Mouse (Mus musculus) frontal cortex, postnatal 36 days (tissue): ENCODE measurements around the gene Orm2.

Experiments used
- DNase-seq, 2 experiments: peaks; one replicate each; pipeline ENCODE4 v3.0.0; 2022; ENCODE audit warnings: low spot score in 2 of 2

The Orm2 gene

DNA sequence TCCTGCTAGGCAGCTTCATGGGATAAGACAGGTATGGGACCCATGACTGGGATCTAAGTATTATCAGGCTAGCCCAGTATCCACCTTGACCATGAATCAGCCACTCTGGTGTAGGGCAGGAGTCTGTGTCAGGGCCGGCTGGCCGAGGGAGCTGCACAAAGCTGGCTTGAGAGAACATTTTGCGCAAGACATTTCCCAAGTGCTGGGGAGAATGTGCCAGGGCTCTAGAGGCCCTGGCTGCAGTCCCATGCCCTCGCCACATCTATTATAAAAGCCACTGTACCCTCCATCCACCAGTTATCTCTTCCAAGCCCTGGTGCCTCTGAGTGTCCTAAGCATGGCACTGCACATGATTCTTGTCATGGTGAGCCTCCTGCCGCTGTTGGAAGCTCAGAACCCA lies at the start of gene Orm2:
Gene Orm2 (plus strand): TSS at position 300 of the 400 bp plus-strand sequence.
- no peak for DNase-seq

DNA sequence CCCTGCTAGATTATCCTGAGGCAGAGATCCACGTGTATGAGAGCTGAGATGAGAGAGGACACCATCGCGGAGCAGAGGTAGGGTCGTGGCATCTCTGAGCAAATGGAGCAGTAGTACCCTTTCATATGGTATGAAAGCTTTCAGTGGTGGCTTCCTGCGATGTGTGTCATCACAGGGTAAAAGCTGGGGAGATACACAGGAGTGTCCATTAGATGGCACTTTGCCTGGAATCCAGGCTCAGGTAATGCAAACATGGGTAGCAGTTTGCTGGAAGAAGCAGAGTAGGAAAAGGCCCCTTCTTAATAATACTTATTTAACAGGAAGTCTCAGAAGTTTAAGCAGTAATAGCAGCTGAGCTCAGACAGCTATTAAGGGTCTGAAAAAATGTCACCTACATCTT lies 48.2 kb upstream of the Orm2 start:
- no peak for DNase-seq

DNA sequence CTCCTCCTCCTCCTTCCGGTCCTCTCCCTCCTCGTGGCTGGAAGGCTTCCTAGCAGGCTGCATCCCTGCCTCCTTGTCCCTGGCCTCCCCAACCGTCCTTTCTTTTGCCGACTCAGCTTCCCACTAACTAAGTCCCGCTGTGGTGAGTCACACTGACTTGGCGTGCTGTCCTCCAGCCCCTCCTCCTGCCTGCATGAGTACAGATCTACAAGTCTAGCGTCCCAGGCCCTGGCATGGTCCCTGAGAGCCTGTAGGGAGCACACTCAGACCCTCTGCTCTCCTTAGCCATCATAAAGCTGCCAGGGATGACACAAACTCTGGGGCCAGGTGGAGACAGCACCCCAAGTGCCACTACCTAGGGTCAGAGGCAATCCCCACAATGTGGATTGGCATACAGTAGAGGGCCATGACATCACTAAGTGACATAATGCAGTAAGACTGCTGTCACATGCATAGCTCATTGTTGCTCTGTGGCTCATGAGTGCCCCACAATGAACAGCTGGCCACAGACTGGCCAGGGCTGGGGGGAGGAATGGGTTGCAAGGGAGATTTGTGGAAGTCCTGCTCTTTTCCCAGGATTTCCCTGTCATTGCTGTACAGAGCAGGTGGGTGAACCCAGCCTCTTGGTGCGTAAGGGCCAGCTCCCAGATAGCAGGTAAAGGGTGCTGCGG lies 46.0 kb upstream of the Orm2 start:
- peak; percentile 26 to 30 for DNase-seq

DNA sequence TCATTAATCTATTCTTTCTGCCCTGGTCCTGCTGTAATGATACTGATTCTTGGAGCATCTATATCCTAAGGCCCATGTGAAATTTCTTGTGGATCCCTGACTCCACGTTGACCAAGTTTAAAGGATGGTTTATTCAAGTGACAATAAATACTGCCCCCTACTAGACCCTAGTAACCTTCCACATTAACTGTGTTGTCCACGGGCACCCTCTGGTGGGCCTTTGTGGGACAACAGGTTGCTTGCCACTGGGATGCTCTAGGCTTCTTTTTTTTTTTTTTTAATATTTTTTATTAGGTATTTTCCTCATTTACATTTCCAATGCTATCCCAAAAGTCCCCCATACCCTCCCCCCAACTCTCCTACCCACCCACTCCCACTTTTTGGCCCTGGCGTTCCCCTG lies 42.7 kb upstream of the Orm2 start:
- peak; percentile 33 to 53 for DNase-seq

DNA sequence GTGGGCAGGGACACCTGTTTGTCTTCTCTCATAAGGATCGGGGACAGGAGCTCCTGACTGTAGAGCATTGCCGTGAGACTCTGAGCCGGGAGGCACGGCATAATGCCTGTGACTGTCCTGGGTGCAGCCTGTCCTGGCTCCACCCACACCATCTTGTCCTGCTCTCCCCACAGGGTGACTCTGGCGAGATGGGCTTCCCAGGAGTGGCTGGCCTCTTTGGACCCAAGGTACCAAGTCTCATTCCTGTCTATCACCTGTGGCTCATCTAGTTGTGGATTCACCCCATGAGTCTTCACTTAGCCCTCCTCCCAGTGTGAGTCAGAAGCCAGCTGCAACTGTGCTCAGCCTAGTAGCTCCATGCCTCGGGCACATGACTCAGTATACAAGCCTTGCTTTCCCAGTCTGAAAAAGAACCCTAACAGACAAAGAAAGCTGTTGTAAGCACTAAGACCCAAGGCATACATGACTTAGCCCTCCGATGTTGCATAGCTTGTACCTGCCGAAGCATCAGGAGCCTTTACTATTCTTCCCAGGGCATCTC lies 38.9 kb upstream of the Orm2 start:
- peak in 1 of 2 experiments; percentile 9 for DNase-seq

DNA sequence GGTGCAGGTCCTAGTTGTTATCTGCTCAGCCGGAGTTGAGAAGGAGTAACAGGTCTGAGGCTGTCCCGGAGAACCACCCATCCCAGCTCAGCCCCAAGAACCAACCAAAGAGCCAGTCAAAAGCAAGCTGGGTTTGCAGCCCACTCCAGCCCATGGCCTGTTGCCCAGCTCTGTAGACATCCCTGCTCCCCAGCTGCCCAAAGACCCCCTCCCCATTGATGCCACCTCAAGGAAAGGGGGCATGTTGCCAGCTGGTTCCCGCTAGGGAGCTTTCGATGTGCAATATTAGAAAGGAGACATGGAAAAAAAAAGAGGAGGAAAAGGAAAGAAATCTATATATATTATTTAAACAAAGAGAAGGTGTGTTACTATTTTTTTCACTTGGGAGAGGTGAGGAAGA lies 28.8 kb upstream of the Orm2 start:
- no peak for DNase-seq

DNA sequence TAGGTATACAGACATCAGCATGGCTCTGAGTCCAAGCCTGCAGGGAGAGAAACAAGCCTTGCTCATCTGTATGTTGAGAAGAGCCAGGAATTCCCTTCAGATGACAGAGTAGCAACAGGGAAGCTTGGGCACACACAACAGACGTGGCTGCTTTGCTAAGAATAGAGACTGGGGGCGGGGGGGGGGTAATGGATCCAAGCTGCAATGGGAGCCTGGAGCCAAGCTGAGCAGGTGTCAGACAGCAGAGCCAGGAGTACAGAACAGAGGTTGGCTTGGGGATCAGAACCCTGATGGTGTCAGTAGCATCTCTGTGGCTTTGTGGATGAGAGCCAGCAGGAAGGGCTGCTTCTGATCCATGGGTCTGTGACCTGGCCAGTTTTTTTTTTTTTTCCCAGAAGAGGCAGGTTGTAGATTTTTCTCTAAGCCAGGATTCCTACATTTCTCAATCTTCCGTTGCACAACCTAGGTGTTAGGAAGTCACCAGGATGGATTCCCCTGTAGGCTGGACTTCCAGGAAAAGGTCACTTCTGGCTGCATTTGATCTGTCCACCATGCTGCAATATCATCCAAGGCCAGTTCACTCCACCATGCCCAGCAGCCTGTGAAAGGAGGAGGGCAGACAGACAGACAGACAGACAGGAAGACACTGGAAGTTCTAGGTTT lies 23.7 kb upstream of the Orm2 start:
- DNase-seq, result no peak

DNA sequence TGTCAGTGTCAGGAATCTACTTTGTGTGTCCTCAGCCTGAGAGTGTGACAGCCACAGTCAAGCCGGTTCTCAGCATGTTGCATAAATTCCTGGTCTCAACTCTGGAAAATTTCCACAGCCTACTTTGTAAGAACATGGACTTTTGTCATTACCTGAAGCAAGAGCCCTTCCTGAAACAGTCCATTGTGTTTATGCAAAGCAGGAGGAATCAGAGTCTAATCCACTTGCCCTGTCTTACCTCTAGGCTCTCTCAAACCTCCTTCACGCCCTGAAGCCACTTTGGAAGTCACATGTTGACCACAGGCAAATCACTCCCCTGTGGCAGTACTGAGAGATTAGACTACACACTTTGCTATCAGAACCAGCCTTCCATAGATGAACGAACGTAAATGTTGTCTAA lies 19.8 kb upstream of the Orm2 start:
- no peak for DNase-seq

DNA sequence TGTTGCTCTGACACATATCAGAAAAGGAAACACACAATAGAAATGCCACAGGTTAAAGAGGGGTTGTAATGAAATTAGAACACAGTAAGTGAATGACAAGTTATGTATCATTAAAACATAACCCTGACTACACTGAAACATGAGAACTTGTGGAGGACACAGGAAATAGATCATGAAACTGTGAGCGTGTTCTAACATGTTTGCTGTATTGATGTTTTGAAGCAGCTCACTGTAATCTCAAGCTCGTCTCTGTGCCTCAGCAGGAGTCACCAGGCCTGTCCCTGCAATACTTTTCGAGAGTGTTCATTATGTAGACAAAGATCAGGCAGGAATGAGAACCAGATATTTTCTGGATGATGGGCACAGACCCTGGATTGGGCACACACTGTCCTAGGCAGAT lies 18.6 kb upstream of the Orm2 start:
- no peak for DNase-seq

DNA sequence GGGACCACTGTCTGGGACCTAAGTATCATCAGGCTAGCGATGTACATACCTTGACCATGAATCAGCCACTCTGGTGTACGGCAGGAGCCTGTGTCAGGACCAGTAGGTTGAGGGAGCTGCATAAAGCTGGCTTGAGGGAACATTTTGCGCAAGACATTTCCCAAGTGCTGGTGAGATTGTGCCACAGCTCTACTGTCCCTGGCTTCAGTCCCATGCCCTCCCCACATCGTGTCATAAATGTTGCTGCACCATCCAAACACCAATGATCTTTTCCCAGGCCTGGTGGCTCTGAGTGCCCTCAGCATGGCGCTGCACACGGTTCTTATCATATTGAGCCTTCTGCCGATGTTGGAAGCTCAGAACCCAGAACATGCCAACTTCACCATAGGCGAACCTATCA lies 18.0 kb upstream of the Orm2 start, which contains the start of gene Orm1:
Gene Orm1 (plus strand): TSS at position 266 of the 400 bp plus-strand sequence.
- no peak for DNase-seq

DNA sequence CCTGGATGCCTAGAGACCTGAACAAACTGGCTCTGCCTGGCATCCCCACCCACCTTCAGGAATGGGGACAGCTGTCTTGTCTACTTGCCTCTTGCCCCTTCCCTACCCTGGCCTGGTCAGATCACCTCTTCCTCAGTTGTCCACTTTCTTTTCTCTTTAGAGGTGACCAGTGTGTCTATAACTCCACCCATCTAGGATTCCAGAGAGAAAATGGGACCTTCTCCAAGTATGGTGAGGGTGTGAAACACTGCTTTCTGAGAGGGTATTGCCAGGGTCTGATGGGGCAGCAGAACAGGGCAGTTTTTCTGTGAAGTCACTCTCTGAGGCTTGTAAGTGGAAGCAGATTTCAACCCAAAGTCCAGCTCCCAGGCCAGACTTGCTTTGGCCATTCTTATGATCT lies 17.0 kb upstream of the Orm2 start:
- DNase-seq, result no peak

DNA sequence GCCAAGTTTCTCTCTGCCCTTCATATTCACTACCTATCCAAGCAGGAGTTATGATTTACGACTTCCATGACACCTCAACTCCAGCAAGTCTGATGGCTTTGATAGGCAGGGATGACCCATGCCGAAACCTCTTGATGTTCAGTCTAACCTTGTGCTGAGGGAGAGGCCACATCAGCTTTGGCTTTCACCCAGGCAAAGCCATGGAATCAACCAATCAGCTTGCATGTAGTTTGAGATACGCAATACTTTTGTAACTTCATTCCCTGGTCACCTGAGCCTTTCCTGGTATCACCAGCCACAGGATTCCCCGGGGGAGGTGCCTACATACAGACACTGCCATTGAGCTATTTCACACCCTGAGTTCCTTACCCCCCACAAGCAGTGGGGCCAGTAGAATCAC lies 15.6 kb upstream of the Orm2 start:
- DNase-seq, result no peak

DNA sequence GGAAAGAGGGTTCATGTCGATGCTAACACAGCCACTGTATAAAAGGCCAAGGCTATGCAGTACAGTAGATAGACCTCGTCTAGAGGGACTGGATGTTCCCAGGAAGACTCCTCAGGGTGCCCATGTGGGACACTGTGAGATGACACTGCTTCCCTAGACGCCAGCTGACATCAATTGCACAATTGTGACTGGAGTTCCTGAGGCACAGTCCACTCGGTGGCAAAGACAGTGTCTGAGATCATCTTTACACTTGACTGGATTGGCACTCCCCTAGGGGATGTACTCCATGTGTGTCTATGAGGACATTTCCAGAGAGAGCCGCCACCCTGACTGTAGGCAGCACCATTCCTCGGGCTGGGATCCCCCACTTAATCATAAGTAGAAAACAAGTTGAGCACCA lies 13.7 kb upstream of the Orm2 start:
- DNase-seq, result no peak

DNA sequence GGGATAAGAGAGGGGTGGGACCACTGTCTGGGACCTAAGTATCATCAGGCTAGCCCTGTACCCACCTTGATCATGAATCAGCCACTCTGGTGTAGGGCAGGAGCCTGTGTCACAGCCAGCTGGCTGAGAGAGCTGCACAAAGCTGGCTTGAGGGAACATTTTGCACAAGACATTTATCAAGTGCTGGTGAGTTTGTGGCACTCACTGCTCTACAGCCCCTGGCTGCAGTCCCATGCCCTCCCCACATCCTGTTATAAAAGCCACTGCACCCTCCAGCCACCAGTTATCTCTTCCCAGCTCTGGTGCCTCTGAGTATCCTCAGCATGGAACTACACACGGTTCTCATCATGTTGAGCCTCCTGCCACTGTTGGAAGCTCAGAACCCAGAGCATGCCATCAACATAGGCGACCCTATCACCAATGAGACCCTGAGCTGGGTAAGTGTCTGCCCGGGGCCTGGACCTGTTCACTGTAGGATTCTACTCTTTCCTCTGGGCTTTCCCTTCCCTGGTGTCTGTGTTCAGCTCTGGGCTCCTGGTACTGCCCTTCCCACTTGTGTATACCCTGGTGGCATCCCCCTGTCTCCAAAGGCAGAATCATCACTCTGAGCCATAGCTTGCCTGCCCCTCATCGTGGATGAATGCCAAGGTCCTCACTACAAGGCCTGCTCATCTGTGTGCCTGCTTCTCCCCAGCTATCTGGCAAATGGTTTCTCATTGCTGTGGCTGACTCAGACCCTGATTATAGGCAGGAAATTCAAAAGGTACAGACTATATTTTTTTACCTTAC lies 6.2 kb upstream of the Orm2 start, which contains the start of gene Orm3:
Gene Orm3 (plus strand): TSS at position 286 of the 789 bp plus-strand sequence.
- no peak for DNase-seq

DNA sequence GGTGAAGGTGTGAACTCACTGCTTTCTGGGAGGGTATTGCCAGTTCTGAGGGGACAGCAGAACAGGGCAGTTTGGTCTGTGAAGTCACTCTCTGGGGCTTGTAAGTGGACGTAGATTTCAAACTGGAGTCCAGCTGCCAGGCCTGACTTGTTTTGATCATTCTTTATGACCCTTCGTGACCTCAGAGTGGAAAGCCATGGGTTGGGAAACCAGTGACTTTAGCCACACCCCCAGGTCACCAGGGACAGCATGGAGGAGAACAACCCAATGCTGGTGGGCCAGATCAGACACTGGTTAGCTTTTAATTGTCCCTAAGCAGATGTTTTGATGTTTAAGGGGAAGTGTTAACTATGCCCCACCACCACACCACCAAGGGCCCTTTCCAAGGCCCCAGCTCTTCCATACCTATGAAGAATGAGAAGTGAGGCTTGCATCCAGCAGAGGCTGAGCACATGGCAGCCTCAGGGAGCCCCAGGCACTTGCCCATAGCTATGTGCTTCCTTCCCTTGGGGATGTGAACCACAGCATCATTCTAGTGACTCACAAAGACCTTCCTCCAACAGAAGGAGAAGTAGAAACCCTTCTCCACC lies 5.2 kb upstream of the Orm2 start:
- no peak for DNase-seq

DNA sequence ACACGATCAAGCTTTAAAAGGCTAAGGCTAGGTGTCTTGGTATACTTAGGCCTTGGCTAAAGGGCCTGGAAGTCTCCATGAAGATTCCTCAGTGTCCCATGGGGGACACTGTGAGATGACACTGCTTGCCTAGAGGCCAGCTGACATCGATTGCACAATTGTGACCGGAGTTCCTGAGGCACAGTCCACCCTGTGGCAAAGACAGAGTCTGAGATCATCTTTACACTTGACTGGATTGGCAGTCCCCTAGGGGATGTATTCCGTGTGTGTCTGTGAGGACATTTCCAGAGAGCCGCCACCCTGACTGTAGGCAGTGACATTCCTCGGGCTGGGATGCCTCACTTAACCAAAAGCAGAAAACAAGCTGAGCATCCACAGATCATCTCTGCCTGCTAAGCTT lies 2.4 kb upstream of the Orm2 start:
- DNase-seq, result no peak

DNA sequence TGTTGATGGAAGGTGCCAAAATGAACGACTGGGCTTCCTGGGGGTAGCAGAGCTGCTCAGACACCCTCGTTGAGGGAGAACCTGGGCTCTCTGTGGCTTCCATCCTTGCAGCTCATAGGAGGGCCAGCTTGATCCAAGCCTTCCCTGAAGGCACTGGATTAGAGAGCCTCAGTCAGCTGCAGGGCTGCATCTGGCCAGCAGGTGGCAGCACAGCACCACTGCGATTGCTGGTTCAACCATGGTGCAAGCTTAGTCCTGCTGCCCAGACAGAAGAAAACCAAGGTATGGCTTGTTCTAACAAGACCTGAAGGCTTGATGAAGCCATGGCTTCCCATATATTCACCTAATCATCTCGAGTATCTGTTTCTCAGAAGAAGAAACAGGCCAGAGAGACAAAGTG lies 6.3 kb downstream of the Orm2 start:
- DNase-seq, result peak; percentile 89 to 95

DNA sequence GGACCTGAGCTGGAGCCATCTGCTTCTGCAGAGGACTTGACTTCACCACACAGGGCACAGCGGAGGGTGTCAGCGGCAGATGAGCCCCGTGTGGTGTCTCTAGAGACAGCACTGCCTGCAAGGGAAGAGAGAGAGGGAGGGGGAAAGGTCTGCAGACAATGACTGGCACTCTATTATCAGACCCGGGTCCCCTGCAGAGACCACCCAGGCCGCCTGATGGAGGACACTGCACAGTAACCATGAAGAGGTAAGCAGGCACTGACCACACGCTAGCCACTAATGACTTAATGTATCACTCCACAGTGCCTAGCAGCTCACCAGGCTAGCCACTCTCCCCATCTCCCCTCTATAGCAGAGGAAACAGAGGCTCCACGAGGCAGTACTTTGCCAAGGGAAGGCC lies 8.6 kb downstream of the Orm2 start:
- no peak for DNase-seq

DNA sequence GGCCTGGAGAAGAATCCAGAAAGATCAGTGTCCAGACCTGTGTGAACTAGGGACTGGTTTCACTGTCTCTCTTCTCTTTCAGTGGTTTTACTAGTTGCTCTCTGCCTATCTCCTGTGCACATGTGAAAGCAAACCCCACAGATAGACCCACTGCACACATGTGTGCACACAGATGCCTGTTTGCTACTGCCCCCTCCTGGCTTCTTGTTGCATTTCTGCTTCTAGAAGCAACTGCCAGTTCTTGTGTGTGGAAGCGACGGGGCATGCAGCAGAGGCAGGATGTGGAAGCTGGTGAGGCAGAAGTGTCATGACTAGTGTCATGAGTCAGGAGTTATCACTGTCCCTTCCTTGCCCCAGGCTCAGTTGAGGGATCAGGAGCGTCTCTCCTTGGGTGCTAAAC lies 9.6 kb downstream of the Orm2 start:
- peak in 1 of 2 experiments; percentile 26 for DNase-seq

DNA sequence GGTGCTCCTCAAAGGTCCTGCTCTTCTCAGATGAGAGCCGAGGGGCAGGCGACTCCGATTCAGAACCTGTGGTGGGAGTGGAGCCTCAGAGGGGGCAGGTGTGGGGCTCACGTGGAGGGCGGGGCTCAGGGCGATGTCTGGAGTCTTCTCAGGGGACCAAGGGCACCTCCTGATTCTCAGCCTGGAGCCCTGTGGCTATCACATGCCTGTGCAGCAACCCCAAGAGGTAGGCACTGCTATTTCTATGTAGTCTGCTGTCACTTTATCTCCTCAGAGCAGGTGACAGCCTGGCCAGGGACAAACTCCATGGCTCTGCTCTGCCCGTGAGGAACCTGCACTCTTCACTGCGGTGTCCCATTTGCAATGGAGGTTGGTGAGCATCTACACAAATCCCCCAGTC lies 11.2 kb downstream of the Orm2 start:
- DNase-seq, result no peak

DNA sequence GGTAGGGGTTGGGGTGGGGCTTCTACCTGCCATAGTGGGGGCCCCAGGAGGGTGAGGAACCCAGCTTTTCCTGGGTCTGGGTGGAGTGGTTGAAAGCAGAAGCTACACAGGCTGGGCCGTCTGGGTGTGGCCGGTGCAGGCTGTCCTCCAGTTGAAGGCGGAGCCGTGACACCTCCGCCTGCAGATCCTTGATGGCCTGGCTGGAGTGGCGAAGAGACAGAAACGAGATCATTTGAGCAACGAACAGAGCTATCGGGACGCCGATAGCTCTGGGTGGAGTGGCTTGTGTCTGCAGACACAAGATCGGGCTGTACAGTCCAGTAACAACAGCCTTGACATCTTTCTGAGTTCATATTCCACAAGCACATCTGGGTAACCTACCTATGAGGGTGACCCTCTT lies 12.1 kb downstream of the Orm2 start:
- DNase-seq, result no peak

DNA sequence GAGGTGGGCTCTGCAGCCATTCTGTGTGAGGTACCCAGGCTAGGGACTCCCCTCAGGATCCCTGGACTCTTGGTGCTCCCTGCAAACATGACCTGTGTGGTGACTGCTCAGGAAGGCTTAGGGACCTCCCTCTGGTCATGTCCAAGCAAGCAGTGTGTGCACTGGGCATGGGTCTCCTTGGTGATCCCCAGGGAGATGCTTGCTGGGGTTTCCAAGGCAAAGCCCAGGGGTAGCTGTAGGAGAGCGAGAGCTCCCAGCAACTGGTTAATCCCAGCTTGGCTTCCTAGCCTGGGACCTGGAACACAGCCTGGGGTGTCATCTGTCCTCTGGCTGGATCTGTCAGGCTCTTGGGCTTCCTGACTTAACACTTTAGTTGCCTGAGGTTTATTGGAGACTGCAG lies 13.1 kb downstream of the Orm2 start:
- no peak for DNase-seq
